Mouse (Mus musculus): ENCODE measurements around the gene Spsb4.

Gene Spsb4

DNA sequence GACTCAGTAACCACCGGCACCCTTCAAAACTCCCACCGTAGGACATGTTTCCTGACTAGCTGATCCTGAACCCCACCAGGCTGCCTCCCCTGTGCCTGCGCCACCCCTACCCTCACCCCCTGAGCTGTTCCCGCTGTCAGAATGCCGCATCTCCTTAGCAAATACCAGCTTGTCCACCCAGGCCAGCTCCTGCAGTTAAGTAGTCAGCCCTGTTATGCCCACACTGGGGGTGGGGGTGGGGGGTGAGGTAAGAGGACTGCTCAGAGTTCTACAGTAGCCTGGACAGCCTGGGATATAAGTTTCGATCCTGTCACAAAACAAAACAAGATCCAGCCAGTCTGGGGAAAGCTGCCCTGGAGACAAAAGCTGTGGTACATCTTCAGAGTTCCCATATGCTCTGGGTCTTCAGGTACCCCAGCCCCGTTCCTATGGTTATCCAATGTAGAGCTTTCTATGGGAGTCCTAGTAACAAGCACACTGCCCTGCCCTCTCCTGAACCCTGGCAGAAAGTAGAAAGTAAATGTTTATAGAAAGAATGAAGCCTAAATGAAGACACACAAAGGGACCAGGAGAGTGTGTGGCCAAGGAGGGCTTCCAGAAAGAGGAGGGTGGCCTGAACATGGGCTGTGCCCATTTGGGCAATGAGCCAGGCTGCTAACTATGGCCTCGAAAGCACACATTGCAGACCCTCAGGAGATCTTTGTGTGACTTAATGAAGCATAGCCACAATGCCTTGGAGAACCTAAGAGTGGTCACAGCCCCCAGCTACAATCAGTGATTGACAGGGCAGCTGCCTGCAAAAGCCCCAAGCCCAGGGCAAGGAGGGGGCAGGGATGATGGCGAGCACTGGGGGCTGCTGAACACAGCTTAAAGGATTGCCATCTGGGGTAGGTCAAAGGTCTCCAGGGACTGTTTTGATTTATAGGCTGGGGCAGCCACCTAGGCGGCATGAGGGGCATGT, 38.3 kb downstream of the Spsb4 start:
- DNase-seq (ENCODE audit: extremely low spot score, low read depth, low spot score) = peak; percentile 91

DNA sequence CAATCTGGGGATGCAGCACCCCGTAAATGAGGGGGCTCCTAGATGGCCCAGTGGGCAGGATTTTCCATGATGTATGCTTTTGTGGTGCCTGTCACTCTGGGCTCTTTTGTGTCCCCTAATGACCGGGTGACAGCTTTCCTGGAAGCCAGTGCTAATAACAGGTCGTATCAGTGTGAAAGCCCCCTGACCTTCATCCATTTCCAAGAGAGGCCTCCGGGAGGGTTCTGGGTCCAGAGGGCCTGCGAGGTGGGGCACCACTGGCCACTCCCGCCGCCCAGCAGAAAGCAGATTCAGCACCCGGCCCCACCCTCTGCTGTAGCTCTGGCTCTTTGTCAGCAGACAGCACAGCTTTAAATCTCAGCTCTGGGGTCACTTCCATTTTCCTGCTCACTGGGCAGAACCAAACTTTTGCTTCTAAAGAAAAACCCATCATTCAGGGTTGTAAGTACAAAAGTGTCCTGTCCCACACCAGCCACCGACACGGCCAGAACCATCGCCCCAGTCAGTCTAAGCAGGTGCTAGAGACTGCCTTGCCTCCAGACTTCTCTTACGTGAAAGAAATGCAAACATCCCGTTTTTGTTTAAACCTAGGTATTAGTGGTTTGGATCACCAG, 39.1 kb downstream of the Spsb4 start:
- DNase-seq (ENCODE audit: extremely low spot score, low read depth, low spot score) = no peak

DNA sequence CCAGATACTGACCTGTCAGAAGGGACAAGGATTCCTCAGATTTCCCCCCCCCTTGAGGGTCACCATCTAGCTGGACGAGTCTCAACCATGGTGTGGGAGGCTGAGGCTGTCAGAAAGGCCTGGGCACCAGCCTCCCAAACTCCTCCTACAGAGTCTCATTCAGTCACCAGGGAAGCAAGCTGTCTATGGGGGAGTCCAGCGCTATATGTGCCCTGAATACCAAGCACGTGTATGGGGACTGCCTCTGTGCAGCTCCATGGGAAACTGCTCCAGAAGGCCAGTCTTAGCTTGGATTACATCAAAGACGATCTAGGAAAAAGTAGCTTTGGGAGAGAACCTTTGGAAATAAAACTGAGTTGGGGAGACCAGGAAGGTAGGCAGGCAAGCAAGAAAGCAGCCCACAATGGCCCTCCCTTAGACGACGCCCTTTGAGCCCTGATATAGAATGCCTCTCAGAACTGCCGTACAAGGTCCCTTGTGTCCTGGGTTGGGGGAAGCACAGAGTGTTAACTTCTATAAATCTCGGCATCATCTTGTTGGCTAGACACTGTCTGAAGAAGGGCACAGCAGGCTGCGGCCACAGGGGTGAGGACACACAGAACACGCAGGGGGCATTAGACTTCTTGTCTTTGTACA, 40.4 kb downstream of the Spsb4 start:
- no peak for DNase-seq (ENCODE audit: extremely low spot score, low read depth, low spot score)

DNA sequence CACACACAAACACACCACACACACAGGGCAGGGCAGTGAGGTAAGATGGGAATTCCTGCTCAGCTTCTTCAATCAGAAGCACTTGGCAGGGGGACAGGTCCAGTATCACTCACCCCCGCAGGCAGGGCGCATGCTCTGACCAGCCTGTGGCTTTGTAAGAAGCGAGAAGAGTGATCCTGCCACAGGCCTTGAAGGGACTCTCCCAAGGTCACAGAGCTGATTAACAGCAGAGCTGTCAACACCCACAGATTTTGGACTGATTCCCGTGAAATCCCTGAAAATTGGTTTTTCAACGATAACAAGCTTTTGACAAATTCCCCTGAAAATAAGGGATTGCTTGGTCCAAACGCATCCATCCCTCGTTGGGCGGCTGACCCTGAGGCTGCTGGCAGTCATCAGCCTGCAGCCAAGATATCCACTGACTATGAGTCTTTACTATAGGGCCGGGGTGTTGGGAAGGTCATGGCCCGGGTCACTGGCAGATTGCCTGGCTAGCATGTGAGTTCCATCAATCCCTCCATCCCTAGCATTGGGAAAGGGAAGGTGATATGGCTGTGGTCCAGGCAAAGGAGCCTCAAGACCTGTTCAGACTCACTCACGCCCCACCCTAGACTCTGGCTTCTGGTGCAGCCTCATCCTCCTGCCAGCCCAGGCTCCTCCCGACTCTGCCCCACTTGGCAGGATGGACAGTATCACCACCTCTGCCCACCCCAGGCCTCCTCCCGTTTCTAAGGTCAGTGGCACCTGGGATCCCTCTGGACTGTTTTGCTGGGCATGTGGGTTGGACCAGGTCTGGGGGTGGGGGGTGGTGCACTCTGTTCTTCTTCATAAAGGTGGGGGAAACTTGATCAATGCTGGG, 41.1 kb downstream of the Spsb4 start:
- no peak for DNase-seq (ENCODE audit: extremely low spot score, low read depth, low spot score)

DNA sequence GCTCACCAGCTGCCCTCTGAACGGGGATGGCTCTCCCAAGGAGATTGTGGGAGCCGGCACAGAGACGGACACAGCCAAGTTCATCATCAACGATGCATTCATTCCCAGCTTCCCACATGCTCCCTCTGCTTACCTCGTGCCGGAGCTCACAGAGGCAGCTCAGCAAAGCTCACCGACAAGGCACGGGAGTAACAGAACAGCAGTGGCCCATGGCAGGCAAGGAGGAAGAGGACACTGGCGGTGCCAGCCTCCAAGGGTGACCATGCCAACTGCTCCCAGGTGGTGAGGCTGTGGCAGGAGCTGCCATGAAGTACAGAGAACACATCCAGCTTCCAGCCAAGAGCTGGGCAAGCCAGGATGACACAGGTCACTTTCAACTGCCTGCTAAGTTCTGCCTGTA, 45.6 kb downstream of the Spsb4 start:
- no peak for DNase-seq (ENCODE audit: extremely low spot score, low read depth, low spot score)

DNA sequence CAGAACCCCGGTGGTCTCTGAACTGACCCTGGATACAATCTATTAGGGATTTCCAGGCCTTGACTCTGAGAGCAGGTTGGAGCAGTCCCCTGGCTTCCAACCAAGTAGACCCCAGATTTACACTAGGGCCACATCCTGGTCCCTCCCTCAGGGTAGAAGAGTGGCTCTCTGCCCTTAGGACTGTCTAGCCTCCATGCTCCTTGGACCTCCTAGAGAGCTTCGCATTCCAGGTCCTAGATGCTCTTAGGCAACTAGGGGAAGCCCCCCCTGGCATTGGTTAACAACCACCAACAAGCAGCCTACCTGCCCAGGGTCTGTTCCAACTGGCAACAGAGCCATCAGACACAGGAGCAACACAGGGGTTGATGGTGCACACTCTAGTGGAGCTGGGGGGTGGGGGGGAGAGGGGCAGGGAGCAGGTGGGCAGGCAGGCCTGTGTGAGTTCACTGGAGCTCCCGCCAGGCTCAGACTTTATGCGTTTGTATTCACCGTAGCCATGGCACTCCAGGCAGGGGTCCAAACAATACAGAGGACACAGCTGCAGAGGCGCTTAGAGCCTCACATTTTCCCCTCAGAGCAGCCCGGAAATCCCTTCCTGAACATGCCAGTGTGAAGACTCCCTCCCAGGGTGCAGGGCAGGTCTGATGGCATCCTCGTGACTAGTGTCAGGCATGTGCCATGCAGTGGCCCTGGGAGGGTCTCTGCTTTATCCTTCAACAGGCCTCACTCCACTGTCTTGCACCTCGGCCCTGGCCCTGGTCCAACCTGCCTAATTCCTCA, 46.8 kb downstream of the Spsb4 start:
- DNase-seq (ENCODE audit: extremely low spot score, low read depth, low spot score) = no peak

DNA sequence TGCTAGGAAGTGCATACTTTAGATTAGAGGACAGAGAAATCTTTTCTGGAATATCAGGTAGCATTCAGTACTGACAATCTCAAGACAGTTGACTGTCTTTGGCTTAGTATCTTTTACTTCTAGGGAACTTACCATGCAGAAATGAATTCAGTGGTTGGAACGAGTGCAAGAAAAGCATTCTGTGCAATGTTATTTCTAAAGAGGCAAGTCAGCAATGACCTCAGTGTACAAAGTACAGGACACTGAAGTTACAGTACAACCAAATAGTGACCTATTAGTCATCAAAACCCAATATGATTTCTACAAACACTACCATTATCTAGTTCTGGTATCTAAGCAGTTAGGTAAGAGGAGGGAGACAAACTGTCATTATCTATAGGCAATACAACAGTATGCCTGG, 51.1 kb downstream of the Spsb4 start:
- no peak for DNase-seq (ENCODE audit: extremely low spot score, low read depth, low spot score)

DNA sequence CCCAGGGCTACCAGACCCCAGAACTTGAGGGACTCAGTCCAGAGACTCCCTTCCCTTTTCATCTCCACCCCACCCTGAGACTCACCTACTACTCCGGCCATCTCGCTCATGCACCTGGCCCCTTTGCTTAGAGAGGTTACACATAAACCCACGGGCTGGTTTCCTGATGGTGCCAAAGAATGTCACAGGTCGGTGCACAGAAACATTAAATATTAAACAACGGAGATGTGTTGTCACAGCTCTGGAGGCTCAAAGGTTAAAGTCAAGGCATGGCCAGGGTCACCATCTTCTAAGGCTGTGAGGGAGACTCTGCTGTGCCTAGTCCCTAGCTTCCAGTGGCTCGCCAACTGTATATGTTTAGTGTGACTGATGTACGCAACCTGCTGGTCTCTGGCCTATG, 52.2 kb downstream of the Spsb4 start:
- DNase-seq (ENCODE audit: extremely low spot score, low read depth, low spot score) = no peak

DNA sequence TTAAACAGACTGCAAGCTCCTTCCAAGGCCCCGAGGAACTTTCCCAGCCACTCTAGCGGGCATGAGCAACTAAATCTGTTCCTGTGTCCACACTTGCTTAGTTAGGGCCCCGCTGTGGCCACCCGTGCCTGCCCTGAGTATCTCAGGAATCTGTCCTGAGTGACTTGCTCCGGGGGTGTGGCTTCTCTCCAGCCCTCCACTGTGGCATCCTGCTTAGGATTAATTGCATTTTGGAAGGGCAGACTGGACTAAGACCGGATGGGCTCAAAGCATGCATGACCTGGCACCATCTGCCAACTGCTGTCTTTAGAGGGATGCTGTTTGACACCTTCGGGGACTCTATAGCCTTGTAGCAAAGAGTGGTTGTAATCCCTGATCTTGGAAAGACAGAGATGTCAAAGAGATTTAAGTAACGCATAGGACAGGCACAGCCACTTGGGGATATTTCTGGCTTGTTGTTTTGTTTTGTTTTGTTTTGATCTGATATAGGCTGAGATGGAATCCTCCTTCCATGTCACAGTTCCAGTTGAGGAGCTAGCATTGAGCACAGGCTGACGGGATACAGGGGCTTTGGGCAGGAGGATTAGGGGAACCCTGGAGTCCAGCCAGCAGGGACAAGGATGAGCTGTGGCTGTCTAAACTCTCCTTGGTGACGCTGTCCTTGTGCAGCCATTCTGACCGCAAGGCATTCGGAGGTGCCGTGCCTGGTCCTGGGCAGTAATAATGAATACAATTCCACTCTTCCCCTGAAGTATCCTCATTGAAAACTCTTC, 55.0 kb downstream of the Spsb4 start:
- no peak for DNase-seq (ENCODE audit: extremely low spot score, low read depth, low spot score)

DNA sequence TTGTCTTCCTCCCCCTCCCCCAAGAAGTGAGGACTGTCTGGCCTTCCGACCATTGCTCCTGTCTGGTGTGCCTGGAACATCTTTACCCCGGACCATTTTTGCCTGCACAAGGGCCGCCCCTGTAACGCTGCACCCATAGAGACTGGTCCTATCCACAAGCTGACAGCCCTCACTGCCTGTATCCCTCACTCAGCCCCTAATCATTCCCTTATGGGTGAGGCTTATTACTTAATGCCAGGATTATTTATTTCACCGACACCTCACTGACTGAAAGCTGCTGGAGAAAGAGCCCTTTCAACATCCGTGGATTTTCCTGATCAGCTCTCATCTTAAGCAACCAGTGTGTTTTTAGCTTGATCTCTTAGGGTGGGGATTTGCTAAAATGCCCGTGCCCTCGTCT, 55.9 kb downstream of the Spsb4 start:
- no peak for DNase-seq (ENCODE audit: extremely low spot score, low read depth, low spot score)

DNA sequence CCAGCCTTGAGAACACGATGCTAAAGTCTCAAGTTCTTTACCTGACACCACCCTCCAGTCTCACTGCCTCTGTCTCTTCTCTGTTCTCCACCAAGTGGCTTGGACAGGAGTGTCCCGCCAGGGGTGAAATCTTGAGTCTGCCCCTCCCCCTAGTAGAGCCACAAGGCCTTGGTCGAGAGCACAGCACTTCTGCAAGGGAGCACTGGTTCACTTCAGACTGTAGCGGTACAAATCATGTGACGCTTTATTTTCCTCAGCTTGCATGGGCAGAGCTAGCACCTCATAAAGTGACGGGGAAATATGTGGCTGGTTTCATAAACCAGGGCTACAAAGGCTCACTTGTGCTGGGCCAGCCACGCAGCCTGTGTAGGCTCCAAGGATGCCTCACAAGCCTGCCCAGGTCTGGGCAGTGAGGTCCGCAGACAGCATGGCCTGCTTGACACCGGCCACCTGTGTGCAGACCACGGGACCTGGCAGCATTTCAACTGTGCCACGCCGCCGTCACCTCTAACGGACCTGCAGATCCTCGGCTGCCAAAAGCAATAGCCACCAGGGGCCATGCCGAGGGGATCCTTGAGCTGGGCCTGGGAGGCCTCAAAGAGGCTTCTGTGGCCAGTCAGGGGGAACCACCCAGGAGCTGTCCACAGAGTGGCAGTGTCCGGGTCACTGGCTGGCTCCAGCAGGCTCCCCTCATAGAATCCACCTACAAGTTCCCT, 56.5 kb downstream of the Spsb4 start:
- no peak for DNase-seq (ENCODE audit: extremely low spot score, low read depth, low spot score)

DNA sequence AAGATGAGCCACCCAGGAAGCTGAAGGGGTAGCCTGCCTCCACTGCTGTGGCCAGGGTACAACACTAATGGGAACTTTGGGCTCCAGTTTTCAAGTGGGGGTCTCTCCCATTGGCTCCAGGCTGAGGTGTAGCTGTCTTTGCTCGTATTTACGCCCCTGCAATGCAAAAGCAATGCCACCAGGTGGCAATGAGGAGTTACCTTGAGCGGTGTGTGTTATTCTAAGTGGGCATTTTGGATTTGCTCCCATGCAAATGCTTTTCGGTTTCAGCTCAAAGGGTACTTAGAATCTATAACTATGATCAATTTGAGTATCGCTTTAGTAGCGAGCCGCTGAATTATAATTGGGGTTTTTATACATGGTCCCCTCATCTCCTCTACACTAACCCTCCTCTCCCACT, 57.6 kb downstream of the Spsb4 start:
- no peak for DNase-seq (ENCODE audit: extremely low spot score, low read depth, low spot score)

DNA sequence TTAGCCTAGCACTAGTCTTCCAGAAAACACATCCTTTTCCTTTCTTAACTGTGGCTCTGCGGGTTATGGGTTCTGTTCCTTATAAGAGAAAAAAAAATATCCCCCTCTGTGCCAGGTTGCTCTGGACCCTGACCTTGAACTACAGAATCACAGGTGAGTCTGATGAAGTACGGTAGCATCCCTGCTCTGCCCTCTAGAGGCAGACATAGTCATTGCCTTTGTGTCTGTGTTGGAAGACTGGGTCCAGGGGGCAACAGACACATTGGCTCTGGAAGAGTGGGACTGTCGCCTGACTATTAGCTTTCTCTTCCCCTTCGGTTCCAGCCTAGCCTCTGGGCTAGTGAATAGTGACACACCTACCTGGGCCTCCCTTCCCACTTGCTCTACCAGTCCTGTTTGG, 58.4 kb downstream of the Spsb4 start:
- no peak for DNase-seq (ENCODE audit: extremely low spot score, low read depth, low spot score)

DNA sequence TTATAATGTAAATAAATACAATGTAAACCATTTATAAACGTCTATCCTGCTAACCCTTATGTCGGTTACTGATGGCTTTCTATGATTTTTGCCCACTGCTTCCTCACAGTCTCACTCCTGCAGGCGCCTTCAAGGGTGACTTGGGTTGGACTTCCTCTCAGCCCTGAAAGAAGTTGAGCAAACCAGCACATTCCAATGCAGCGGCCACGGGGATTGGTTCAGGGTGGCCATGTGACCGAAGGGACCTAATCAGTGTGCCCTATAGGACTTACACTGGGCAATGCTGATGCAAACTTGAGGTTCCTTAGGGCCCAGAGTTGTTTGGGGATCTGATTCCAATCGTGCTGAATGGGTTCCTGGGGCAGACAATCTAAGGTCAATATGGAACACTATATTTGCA, 59.2 kb downstream of the Spsb4 start:
- DNase-seq (ENCODE audit: extremely low spot score, low read depth, low spot score) = no peak

DNA sequence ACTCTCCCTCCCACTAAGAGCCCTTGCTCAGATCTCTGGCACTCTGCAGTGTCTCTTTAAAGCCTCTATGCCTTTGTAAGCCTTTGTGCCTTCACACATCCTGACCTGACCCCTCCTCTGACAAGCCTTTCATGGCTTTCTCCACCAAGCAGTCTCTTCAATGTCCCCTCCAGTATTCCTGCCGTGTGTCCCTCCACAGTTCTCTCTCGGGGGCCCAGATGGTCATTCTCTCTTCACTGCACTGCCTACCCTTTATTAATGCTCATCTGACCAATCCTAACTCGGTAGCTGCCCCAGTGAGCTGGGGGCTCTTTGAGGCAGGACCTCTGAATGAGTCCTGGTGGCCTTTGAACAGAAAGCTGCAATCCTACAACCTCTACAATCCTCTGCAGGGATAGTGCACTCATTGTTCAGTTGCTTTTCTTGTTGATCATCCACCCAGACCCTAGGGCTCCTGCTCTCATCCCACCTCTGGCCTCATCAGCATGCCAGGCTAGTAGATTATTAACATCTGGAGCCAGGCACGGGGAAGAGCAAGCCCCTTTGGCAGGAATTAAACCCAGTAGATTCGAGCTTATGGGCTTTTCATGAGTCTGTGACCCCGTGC, 60.5 kb downstream of the Spsb4 start:
- DNase-seq (ENCODE audit: extremely low spot score, low read depth, low spot score) = no peak

DNA sequence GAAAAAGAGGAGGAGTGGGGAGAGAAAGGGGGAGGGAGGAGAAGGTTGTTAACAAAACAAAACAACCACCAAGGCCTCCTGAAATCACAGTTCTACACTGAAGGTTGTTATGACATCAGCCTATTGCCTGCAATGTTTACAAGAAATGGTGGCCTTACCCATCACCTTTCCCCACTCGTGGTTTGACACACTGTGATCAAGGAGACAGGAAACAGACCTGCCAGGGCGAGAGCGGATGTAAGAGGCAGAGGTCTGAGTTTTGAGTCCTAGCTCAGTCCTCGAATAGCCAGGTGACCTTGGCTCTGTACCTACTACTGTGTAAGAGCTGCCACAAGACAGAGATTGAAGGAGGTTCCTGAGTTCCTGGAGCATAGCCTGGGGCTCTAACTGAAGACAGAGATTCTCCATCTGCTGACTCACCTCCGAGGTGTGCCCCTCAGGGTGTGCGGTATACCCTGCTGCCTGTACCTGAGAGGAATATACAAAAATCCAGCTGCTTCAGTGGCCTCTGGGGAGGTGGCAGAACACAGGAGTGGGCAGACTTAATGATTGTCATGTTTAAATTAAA, 61.3 kb downstream of the Spsb4 start:
- no peak for DNase-seq (ENCODE audit: extremely low spot score, low read depth, low spot score)

DNA sequence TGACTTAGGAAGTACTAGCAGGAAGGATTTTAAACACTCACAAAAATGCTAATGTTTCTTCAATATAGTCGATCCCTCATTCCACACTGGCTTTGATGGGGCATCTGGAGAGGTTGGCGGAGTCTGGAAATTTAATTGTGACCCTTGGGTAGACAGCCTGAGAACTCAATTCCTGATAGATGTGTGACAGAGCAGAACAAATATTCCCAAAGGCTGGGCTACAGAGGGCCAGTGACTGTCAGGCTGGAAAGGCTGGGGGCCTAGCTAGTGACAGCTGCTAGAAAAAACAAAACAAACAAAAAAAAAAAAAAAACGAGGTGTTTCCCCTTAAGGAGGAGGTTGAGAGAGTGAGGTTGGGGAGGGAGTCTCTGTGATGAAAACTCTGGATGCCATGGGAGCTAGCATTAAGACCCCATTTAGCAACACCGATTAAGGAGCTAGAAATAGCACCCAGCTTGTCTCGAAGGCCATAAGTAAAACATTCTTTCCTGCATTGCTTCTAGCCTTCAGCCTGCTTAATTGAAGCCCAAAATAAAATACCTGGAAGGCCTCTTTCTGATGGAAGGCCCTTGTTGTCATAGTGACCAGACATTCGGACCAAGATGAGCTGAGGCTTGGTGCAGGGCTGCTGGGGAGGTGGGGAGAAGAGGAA, 61.9 kb downstream of the Spsb4 start:
- no peak for DNase-seq (ENCODE audit: extremely low spot score, low read depth, low spot score)

All from hindlimb bud, embryonic 11.5 days (tissue).